Mouse (Mus musculus) left cerebral cortex, postnatal 14 days (tissue): ENCODE data around the gene Sema5b. TPM values are rescaled to one million over a fixed set of nuclear protein-coding genes. Genes with fewer than 3 reads are reported as not detected.

Experiments
- DNase-seq, 2 experiments: peaks; one replicate each; pipeline ENCODE4 v3.0.0; 2021 to 2022; ENCODE audit warnings: low spot score in 2 of 2, mixed read lengths in 1 of 2
- intact Hi-C: fragments of 180-260 bp; cut with DNase I; formaldehyde crosslinking; loops from one replicate; pipeline ENCODE4 v1.15.1; 2025
- total RNA-seq, 2 experiments: library from RNA; stranded (reverse); gene quantifications; 2 replicates each; pipeline ENCODE4 v1.2.3; 2021

Sema5b gene
- total RNA-seq, 2 experiments from 2014 or later: 17.3 to 21.7 TPM

- intact Hi-C loops: no loop called here
- DNase-seq: no peak
Measured at GRCm38 (mm10) chr16:35617732-35618131, 76.8 kb downstream of the Sema5b start.

- intact Hi-C loops: loop anchor here (10.0 kb wide), 2 partner anchors 198 to 308 kb away; no protein-coding TSS in a partner anchor
- DNase-seq: peak in 1 of 2 experiments; percentile 43
Measured at GRCm38 (mm10) chr16:35623026-35623425, 82.1 kb downstream of the Sema5b start.

- DNase-seq: no peak
- intact Hi-C loops: loop anchor here (10.0 kb wide), 2 partner anchors 199 to 309 kb away; no protein-coding TSS in a partner anchor
Measured at GRCm38 (mm10) chr16:35623986-35624385, 83.0 kb downstream of the Sema5b start.

GRCm38 (mm10) chr16:35624877-35625276, 83.9 kb downstream of the Sema5b start:
- intact Hi-C loops: loop anchor here (10.0 kb wide), 2 partner anchors 200 to 310 kb away; no protein-coding TSS in a partner anchor
- DNase-seq: no peak

- intact Hi-C loops: loop anchor here (10.0 kb wide), 2 partner anchors 201 to 311 kb away; no protein-coding TSS in a partner anchor
- peak in 1 of 2 experiments; percentile 33 for DNase-seq
Measured at GRCm38 (mm10) chr16:35625286-35626020, 84.5 kb downstream of the Sema5b start.

GRCm38 (mm10) chr16:35627992-35628607, 87.2 kb downstream of the Sema5b start:
- intact Hi-C loops: loop anchor here (1.0 to 10.0 kb wide), 3 partner anchors 88 to 313 kb away; no protein-coding TSS in a partner anchor
- DNase-seq: peak; percentile 50 to 73

- DNase-seq: no peak
- intact Hi-C loops: no loop called here
Measured at GRCm38 (mm10) chr16:35630470-35631183, 89.7 kb downstream of the Sema5b start.

GRCm38 (mm10) chr16:35633058-35633457, 92.1 kb downstream of the Sema5b start:
- intact Hi-C loops: no loop called here
- no peak for DNase-seq

GRCm38 (mm10) chr16:35634971-35635370, 94.0 kb downstream of the Sema5b start:
- no peak for DNase-seq
- intact Hi-C loops: no loop called here

- no peak for DNase-seq
- intact Hi-C loops: no loop called here
Measured at GRCm38 (mm10) chr16:35639505-35639904, 98.6 kb downstream of the Sema5b start.

- intact Hi-C loops: no loop called here
- DNase-seq: no peak
Measured at GRCm38 (mm10) chr16:35648862-35649261, 107.9 kb downstream of the Sema5b start.

GRCm38 (mm10) chr16:35652206-35652605, 111.3 kb downstream of the Sema5b start:
- intact Hi-C loops: no loop called here
- no peak for DNase-seq

GRCm38 (mm10) chr16:35652706-35653105, 111.8 kb downstream of the Sema5b start:
- DNase-seq: no peak
- intact Hi-C loops: no loop called here

- intact Hi-C loops: no loop called here
- no peak for DNase-seq
Measured at GRCm38 (mm10) chr16:35653951-35654350, 113.0 kb downstream of the Sema5b start.

GRCm38 (mm10) chr16:35660222-35660621, 119.3 kb downstream of the Sema5b start:
- DNase-seq: no peak
- intact Hi-C loops: no loop called here

- DNase-seq: no peak
- intact Hi-C loops: no loop called here
Measured at GRCm38 (mm10) chr16:35663831-35664414, 123.0 kb downstream of the Sema5b start.

GRCm38 (mm10) chr16:35664847-35665246, 123.9 kb downstream of the Sema5b start:
- DNase-seq: no peak
- intact Hi-C loops: no loop called here

- intact Hi-C loops: no loop called here
- DNase-seq: no peak
Measured at GRCm38 (mm10) chr16:35677511-35678113, 136.7 kb downstream of the Sema5b start.

- intact Hi-C loops: no loop called here
- DNase-seq: no peak
Measured at GRCm38 (mm10) chr16:35678476-35678875, 137.5 kb downstream of the Sema5b start.
